Comparison of ENCODE assay signal across 18 mouse cellular contexts in the genomic region with DNA sequence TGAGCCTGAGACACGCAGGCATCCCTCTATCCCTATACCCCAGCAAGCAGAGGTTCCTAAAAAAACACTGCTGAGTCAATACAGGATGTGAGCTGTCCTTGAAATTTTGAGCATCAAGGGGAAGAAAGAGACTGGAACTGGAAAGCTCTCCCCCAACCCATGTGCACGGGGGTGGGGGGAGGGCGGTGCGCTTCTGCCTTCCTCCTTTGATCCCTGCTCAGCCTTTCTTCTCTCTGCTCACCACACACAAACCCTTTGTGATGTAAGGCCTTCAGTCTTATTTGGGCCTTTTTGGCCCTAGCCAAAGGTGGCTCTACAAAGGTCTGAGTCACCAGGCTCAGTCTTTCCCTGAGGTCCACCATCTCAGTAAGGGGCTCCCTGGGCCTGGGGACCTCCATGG. TPM values are rescaled to one million over a fixed set of nuclear protein-coding genes. Genes with fewer than 3 reads are reported as not detected.
DNase-seq lines count a peak whose midpoint lies in the region; ATAC-seq and TF ChIP-seq lines count a peak whose summit lies in the region.
"Had no signal": no experiment of that assay in that cellular context is flagged by ENCODE, and none has a peak within 500 bp of the region (broad histone marks: within the 10 kb centered on the region; RNA-seq: fewer than 3 reads in every experiment).

No protein-coding gene starts in this region.

- peak; percentile 68 for ATAC-seq in frontal cortex, adult (ENCODE audit: low TSS enrichment)
- ATAC-seq: hindbrain, embryonic 16.5 days; intestine, postnatal 0 days had no signal

- peaks cover 15% of the 10 kb centered on the region for H3K4me1 ChIP-seq in cortical plate, adult 2 months (ENCODE audit: control insufficient read depth, insufficient read depth, low read length)
- H3K4me1 ChIP-seq: heart, embryonic 12.5 days had no signal

- no peak for DNase-seq in frontal cortex, postnatal 25 days (ENCODE audit: low spot score in 2 of 2)
- DNase-seq in 3T3-L1 (ENCODE audit: low read depth, low spot score) (peak; percentile 10), ES-CJ7 (ENCODE audit: low read depth, low spot score) (peak; percentile 73)
- no peak for DNase-seq in kidney, postnatal 14 days
- no peak for DNase-seq in heart, adult 11 months
- DNase-seq: cerebellum, adult 9-10 months; gastrocnemius, postnatal 36 days; kidney, postnatal 10 days; lung, postnatal 10 days; thymus, adult 18-20 months had no signal

- no peak overlapping the region for H3K4me3 ChIP-seq in cortical plate, adult 2 months (ENCODE audit: insufficient read depth, low read length)
- H3K4me3 ChIP-seq: forebrain, embryonic 12.5 days; heart, embryonic 12.5 days; limb, embryonic 15.5 days; neural tube, embryonic 13.5 days had no signal

- TF ChIP-seq CTCF in cortical plate, adult 2 months (IDR thresholded peaks at IDR 0.05; ENCODE audit: extremely low read depth, insufficient read depth, low read length), result no peak

- peak overlapping the region; percentile 60 for H3K27ac ChIP-seq in cortical plate, adult 2 months (ENCODE audit: insufficient read depth, low read length)
- H3K27ac ChIP-seq: forebrain, embryonic 12.5 days; limb, embryonic 15.5 days; neural tube, embryonic 13.5 days had no signal

- TF ChIP-seq POLR2A in cortical plate, adult 2 months (IDR thresholded peaks at IDR 0.05; ENCODE audit: extremely low read depth, insufficient read depth, low read length), result no peak

RNA-seq across cellular contexts. Expression of a gene that starts 59.9 kb away (rescaled TPM):
- polyA plus RNA-seq in cortical plate, adult 2 months (2012; rRNA removed), result 266 and 292 TPM in 2 replicates

Comparison
In these comparisons a context has a peak if more than half of its experiments do, and no peak if none do; other contexts are left out.
1. DNase-seq: peak in 3T3-L1 (single experiment) and ES-CJ7 (single experiment); none in frontal cortex, postnatal 25 days (0 of 2), kidney, postnatal 14 days (single experiment) and heart, adult 11 months (single experiment).